In genomic region chr7:46512792-46513191, GRCm38 (mm10) we compare ENCODE assay signal across 23 mouse cellular contexts.
A peak's percentile ranks its signal among the peaks of the same experiment; 100 is the strongest.
DNase-seq lines count a peak whose midpoint lies in the region; ATAC-seq and TF ChIP-seq lines count a peak whose summit lies in the region.
"Had no signal": no experiment of that assay in that cellular context is flagged by ENCODE, and none has a peak within 500 bp of the region (broad histone marks: within the 10 kb centered on the region; RNA-seq: fewer than 3 reads in every experiment).

No protein-coding gene starts in this region.

- H3K4me1 ChIP-seq in forebrain, embryonic 10.5 days: peaks cover 29% of the 10 kb centered on the region
- H3K4me1 ChIP-seq in forebrain, embryonic 16.5 days (replicated peaks; ENCODE audit: control insufficient read depth, insufficient read depth, low read length): peaks cover 34% of the 10 kb centered on the region
- H3K4me1 ChIP-seq in hindbrain, embryonic 13.5 days (replicated peaks): peaks cover 28% of the 10 kb centered on the region
- H3K4me1 ChIP-seq in hindbrain, embryonic 11.5 days (replicated peaks; ENCODE audit: control insufficient read depth, insufficient read depth, low read length): peaks cover 9% of the 10 kb centered on the region; the same call in 1 of the 2 replicates
- H3K4me1 ChIP-seq in lung, postnatal 0 days (ENCODE audit: insufficient read depth, low read depth, low read length): no peaks in the 10 kb centered on the region
- H3K4me1 ChIP-seq: liver, embryonic 13.5 days had no signal

- H3K9me3 ChIP-seq in forebrain, embryonic 10.5 days: no peaks in the 10 kb centered on the region
- no peaks in the 10 kb centered on the region for H3K9me3 ChIP-seq in forebrain, embryonic 16.5 days (ENCODE audit: control insufficient read depth, low read length)
- no peaks in the 10 kb centered on the region for H3K9me3 ChIP-seq in hindbrain, embryonic 13.5 days
- H3K9me3 ChIP-seq in hindbrain, embryonic 11.5 days (ENCODE audit: control insufficient read depth, low read length): no peaks in the 10 kb centered on the region
- no peaks in the 10 kb centered on the region for H3K9me3 ChIP-seq in lung, postnatal 0 days (ENCODE audit: low read length)
- H3K9me3 ChIP-seq: heart, embryonic 10.5 days; limb, embryonic 10.5 days; limb, embryonic 15.5 days; liver, embryonic 13.5 days had no signal

- no peak for TF ChIP-seq CTCF in lung, postnatal 0 days (IDR thresholded peaks at IDR 0.05)

- TF ChIP-seq EP300 in lung, postnatal 0 days (IDR thresholded peaks at IDR 0.05): no peak

- H3K4me2 ChIP-seq in forebrain, embryonic 16.5 days (ENCODE audit: low read length): no peak overlapping the region
- no peak overlapping the region for H3K4me2 ChIP-seq in hindbrain, embryonic 13.5 days
- H3K4me2 ChIP-seq in hindbrain, embryonic 11.5 days (replicated peaks; ENCODE audit: low read depth, low read length): no peak overlapping the region
- H3K4me2 ChIP-seq in lung, postnatal 0 days (replicated peaks; ENCODE audit: low read depth, low read length): no peak overlapping the region
- H3K4me2 ChIP-seq: limb, embryonic 15.5 days; liver, embryonic 13.5 days had no signal

- no peak overlapping the region for H3K4me3 ChIP-seq in forebrain, embryonic 10.5 days
- H3K4me3 ChIP-seq in forebrain, embryonic 16.5 days (replicated peaks; ENCODE audit: low read length): no peak overlapping the region
- H3K4me3 ChIP-seq in hindbrain, embryonic 13.5 days: no peak overlapping the region
- no peak overlapping the region for H3K4me3 ChIP-seq in hindbrain, embryonic 11.5 days (ENCODE audit: low read depth, low read length)
- no peak overlapping the region for H3K4me3 ChIP-seq in lung, postnatal 0 days (ENCODE audit: low read depth, low read length)
- H3K4me3 ChIP-seq: heart, embryonic 10.5 days; limb, embryonic 10.5 days; limb, embryonic 15.5 days; liver, embryonic 13.5 days had no signal

- 85% methylated on average over 5 of the region's 5 CpGs for WGBS in forebrain, embryonic 10.5 days
- 81% methylated on average over 5 of the region's 5 CpGs for WGBS in forebrain, embryonic 16.5 days
- WGBS in hindbrain, embryonic 13.5 days: 83% methylated on average over 5 of the region's 5 CpGs
- 84% methylated on average over 5 of the region's 5 CpGs for WGBS in hindbrain, embryonic 11.5 days
- 62% methylated on average over 5 of the region's 5 CpGs for WGBS in lung, postnatal 0 days

- ATAC-seq in forebrain, embryonic 16.5 days: no peak
- no peak for ATAC-seq in hindbrain, embryonic 13.5 days (ENCODE audit: low FRiP score)
- ATAC-seq in hindbrain, embryonic 11.5 days (ENCODE audit: low FRiP score): no peak
- peak; percentile 57 for ATAC-seq in lung, postnatal 0 days
- ATAC-seq in CD4-positive, CD25-positive, alpha-beta regulatory T cell, adult 4 months: no peak
- ATAC-seq: inflammation-experienced regulatory T-cells, adult 6 months had no signal

- H3K36me3 ChIP-seq in forebrain, embryonic 10.5 days (replicated peaks): no peaks in the 10 kb centered on the region
- no peaks in the 10 kb centered on the region for H3K36me3 ChIP-seq in forebrain, embryonic 16.5 days (ENCODE audit: control insufficient read depth, insufficient read depth)
- H3K36me3 ChIP-seq in hindbrain, embryonic 13.5 days: no peaks in the 10 kb centered on the region
- H3K36me3 ChIP-seq in hindbrain, embryonic 11.5 days (ENCODE audit: control insufficient read depth, insufficient read depth, low read length): no peaks in the 10 kb centered on the region
- H3K36me3 ChIP-seq in lung, postnatal 0 days (ENCODE audit: insufficient read depth, low read length): no peaks in the 10 kb centered on the region
- H3K36me3 ChIP-seq: heart, embryonic 10.5 days; limb, embryonic 10.5 days; limb, embryonic 15.5 days; liver, embryonic 13.5 days had no signal

- no peaks in the 10 kb centered on the region for H3K27me3 ChIP-seq in forebrain, embryonic 10.5 days (ENCODE audit: poor library complexity, severe bottlenecking)
- H3K27me3 ChIP-seq in forebrain, embryonic 16.5 days (replicated peaks; ENCODE audit: control insufficient read depth, insufficient read depth, low read length): no peaks in the 10 kb centered on the region
- peaks cover 5% of the 10 kb centered on the region; the same call in 1 of the 2 replicates for H3K27me3 ChIP-seq in hindbrain, embryonic 13.5 days
- peaks cover 9% of the 10 kb centered on the region for H3K27me3 ChIP-seq in hindbrain, embryonic 11.5 days (ENCODE audit: control insufficient read depth, insufficient read depth, low read length)
- no peaks in the 10 kb centered on the region for H3K27me3 ChIP-seq in lung, postnatal 0 days (replicated peaks; ENCODE audit: insufficient read depth, low read length)
- H3K27me3 ChIP-seq: limb, embryonic 15.5 days; liver, embryonic 13.5 days had no signal

- no peak overlapping the region for H3K9ac ChIP-seq in forebrain, embryonic 16.5 days (replicated peaks; ENCODE audit: low read depth, low read length)
- no peak overlapping the region for H3K9ac ChIP-seq in hindbrain, embryonic 13.5 days
- H3K9ac ChIP-seq in hindbrain, embryonic 11.5 days (ENCODE audit: low read depth, low read length): no peak overlapping the region
- no peak overlapping the region for H3K9ac ChIP-seq in lung, postnatal 0 days (replicated peaks; ENCODE audit: low read depth)
- H3K9ac ChIP-seq: limb, embryonic 15.5 days; liver, embryonic 13.5 days had no signal

- DNase-seq in forebrain, embryonic 10.5 days (ENCODE audit: extremely low spot score, low spot score): no peak
- DNase-seq in hindbrain, embryonic 11.5 days (ENCODE audit: low spot score): no peak
- peak; percentile 44 for DNase-seq in lung, postnatal 0 days (ENCODE audit: low spot score)
- no peak for DNase-seq in lung, postnatal 4 days
- peak; percentile 10 for DNase-seq in NIH3T3 (ENCODE audit: low read depth)
- DNase-seq: adrenal gland, postnatal 25 days; cerebellum, adult 11-12 months; gastrocnemius, postnatal 14 days; kidney, adult 11 months; kidney, postnatal 14 days; layer of hippocampus, adult 9-11 months; liver, embryonic 13.5 days; lung, adult 18-20 months; thymus, adult 2 months; thymus, postnatal 36 days had no signal

- H3K27ac ChIP-seq in forebrain, embryonic 10.5 days: 0 out of 2 replicates have a peak overlapping the region, but pooled peaks have one; percentile 35
- H3K27ac ChIP-seq in forebrain, embryonic 16.5 days (ENCODE audit: low read length): no peak overlapping the region
- peak overlapping the region; percentile 40; the same call in 1 of the 2 replicates for H3K27ac ChIP-seq in hindbrain, embryonic 13.5 days
- no peak overlapping the region for H3K27ac ChIP-seq in hindbrain, embryonic 11.5 days (ENCODE audit: low read depth, low read length)
- no peak overlapping the region for H3K27ac ChIP-seq in lung, postnatal 0 days (ENCODE audit: low read length)
- H3K27ac ChIP-seq: heart, embryonic 10.5 days; limb, embryonic 10.5 days; limb, embryonic 15.5 days; liver, embryonic 13.5 days; macrophage had no signal

Comparison
In these comparisons a context has a peak if more than half of its experiments do, and no peak if none do; other contexts are left out.
1. DNase-seq: peak in lung, postnatal 0 days (single experiment) and NIH3T3 (single experiment); none in forebrain, embryonic 10.5 days (single experiment), hindbrain, embryonic 11.5 days (single experiment) and lung, postnatal 4 days (0 of 2).
2. H3K27ac ChIP-seq: peak in forebrain, embryonic 10.5 days (single experiment) and hindbrain, embryonic 13.5 days (single experiment); none in forebrain, embryonic 16.5 days (single experiment), hindbrain, embryonic 11.5 days (single experiment) and lung, postnatal 0 days (single experiment).